Mouse (Mus musculus): Measurements from ENCODE around the gene Slc13a3.
A peak's percentile ranks its signal among the peaks of the same experiment; 100 is the strongest.

- peak; percentile 23; the same call in 1 of the 2 replicates for TF ChIP-seq CTCF (IDR thresholded peaks at IDR 0.05; ENCODE audit: control insufficient read depth, insufficient read depth, low read length)
- no peak for TF ChIP-seq POLR2A (IDR thresholded peaks at IDR 0.05; ENCODE audit: borderline replicate concordance, control insufficient read depth, low read depth, low read length)
These were observed 2.9 kb downstream of the Slc13a3 start for GRCm38 (mm10) chr2:165470167-165470566.
